Mouse (Mus musculus) stomach, embryonic 14.5 days (tissue): ENCODE data around the gene Pramel5. TPM values are rescaled to one million over a fixed set of nuclear protein-coding genes. Genes with fewer than 3 reads are reported as not detected.
"Not testable (repeated sequence)": the region's sequence is repeated elsewhere in the genome, so short reads cannot be mapped to it uniquely, and the experiment has no call there.

Source experiments
- ATAC-seq: fragments of 200-750 bp; cut with Nextera tagmentation; 2 replicates; pipeline ENCODE4 v1.8.0; 2017; ENCODE audit warnings: low read depth, moderate TSS enrichment; ENCODE audit not compliant: insufficient number of reproducible peaks, insufficient read depth, low FRiP score
- H3K27ac ChIP-seq: fragments of 300-500 bp; sonication (generic); 2 replicates; pipeline ENCODE4 v1.5.1; 2014; ENCODE audit warnings: mild to moderate bottlenecking, low read length, moderate library complexity, mixed read lengths
- H3K27me3 ChIP-seq: fragments of 300-500 bp; sonication (generic); 2 replicates; pipeline ENCODE4 v1.6.1; 2014; ENCODE audit warnings: low read length, control low read depth, mixed read lengths; ENCODE audit not compliant: control insufficient read depth, insufficient read depth
- H3K36me3 ChIP-seq: fragments of 300-500 bp; sonication (generic); 2 replicates; pipeline ENCODE4 v1.6.1; 2014; ENCODE audit warnings: mild to moderate bottlenecking, control low read depth, low read length, moderate library complexity, mixed read lengths; ENCODE audit not compliant: control insufficient read depth, insufficient read depth
- H3K4me1 ChIP-seq: fragments of 300-500 bp; sonication (generic); 2 replicates; pipeline ENCODE4 v1.6.1; 2014; ENCODE audit warnings: low read length, control low read depth, mixed read lengths; ENCODE audit not compliant: control insufficient read depth, insufficient read depth
- H3K4me2 ChIP-seq: fragments of 300-500 bp; sonication (generic); replicated peaks from 2 replicates; pipeline ENCODE4 v1.6.1; 2014; ENCODE audit warnings: low read depth, low read length, control low read depth
- H3K4me3 ChIP-seq: fragments of 300-500 bp; sonication (generic); 2 replicates; pipeline ENCODE4 v1.5.1; 2014; ENCODE audit warnings: low read depth, low read length, control low read depth
- H3K9ac ChIP-seq: fragments of 300-500 bp; sonication (generic); replicated peaks from 2 replicates; pipeline ENCODE4 v1.6.1; 2014; ENCODE audit warnings: low read depth, mild to moderate bottlenecking, control low read depth, low read length, moderate library complexity, mixed read lengths
- H3K9me3 ChIP-seq: fragments of 300-500 bp; sonication (generic); 2 replicates; pipeline ENCODE4 v1.6.1; 2016; ENCODE audit warnings: low read depth, low read length, control low read depth; ENCODE audit not compliant: control insufficient read depth
- WGBS: fragments of 180-500 bp; shearing (Covaris S2); extraction: QIAGEN DNeasy Blood & Tissue Kit; methylation state at CpG from one replicate; pipeline ENCODE4 v1.1.7; 2014; 5-methylcytosine and 5-hydroxymethylcytosine counted together
- polyA plus RNA-seq: library from polyadenylated mRNA; unstranded; fragments of >200 nt; fragmentation: Nextera tagmentation; extraction: Ambion mirVana; gene quantifications from 2 replicates; pipeline ENCODE4 v1.2.1, GENCODE M21; 2014

The Pramel5 gene
- not detected in 2 replicates for polyA plus RNA-seq

GRCm38 (mm10) chr4:144280388-144280787 is at the start of gene Pramel5:
Gene Pramel5, minus strand, starts transcription at chr4:144280488.
- H3K4me3 ChIP-seq, H3K27ac ChIP-seq, ATAC-seq, H3K36me3 ChIP-seq, H3K4me2 ChIP-seq, H3K27me3 ChIP-seq, H3K9ac ChIP-seq, H3K9me3 ChIP-seq, H3K4me1 ChIP-seq: not testable (repeated sequence)
- 79% methylated on average over 1 of the region's 1 CpGs for whole genome bisulfite sequencing

- not testable (repeated sequence) for H3K27me3 ChIP-seq, H3K4me2 ChIP-seq, H3K4me1 ChIP-seq, H3K27ac ChIP-seq, ATAC-seq, H3K36me3 ChIP-seq, H3K4me3 ChIP-seq, H3K9me3 ChIP-seq, H3K9ac ChIP-seq
- 54% methylated on average over 4 of the region's 4 CpGs for WGBS
These were observed 49.7 kb upstream of the Pramel5 start, which contains the start of gene Gm13128 for GRCm38 (mm10) chr4:144329949-144330348. Gene Gm13128, plus strand, starts transcription at chr4:144330249.

DNA sequence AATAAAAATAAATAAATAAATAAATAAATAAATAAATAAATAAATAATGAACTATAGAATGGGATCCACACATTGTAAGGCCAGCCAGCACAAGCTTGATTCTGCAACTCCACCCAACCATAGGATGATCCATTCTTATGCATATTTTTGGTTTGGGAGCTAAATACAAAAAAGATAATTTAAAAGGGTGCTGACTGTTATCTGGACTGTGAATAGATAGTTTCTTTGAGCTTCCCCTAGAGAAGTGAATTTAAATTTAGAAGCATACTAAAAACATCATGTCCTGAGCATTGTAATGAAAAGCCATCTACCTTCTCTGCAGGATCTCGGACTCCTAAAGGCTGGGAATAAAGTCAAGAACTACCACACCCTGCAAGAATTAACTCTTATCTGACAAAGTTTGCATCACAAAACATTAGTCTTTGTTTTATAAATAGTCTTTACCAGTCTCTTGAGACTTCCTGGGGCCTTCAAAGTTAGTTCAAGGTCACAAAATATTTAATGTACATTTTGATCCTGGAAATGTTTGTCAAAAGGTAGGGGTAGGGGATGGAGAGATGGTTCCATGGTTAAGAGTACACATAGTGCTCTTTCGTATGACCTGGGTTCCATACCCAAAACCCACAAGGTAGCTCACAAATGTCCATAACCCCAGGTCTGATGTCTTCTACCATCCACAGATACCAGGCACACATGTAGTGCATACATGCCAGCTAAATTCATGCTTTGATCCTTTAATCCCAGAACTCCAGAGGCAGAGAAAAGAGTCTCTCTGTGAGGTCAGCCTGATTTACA is 32.6 kb upstream of the Pramel5 start:
- not testable (repeated sequence) for H3K4me1 ChIP-seq, H3K9ac ChIP-seq, H3K4me2 ChIP-seq, H3K27ac ChIP-seq, H3K4me3 ChIP-seq, H3K36me3 ChIP-seq, H3K9me3 ChIP-seq, H3K27me3 ChIP-seq, ATAC-seq
- 69% methylated on average over 2 of the region's 2 CpGs for WGBS

- 51% methylated on average over 1 of the region's 1 CpGs for WGBS
- not testable (repeated sequence) for H3K4me1 ChIP-seq
These were observed 19.1 kb upstream of the Pramel5 start for GRCm38 (mm10) chr4:144299414-144299813.

DNA sequence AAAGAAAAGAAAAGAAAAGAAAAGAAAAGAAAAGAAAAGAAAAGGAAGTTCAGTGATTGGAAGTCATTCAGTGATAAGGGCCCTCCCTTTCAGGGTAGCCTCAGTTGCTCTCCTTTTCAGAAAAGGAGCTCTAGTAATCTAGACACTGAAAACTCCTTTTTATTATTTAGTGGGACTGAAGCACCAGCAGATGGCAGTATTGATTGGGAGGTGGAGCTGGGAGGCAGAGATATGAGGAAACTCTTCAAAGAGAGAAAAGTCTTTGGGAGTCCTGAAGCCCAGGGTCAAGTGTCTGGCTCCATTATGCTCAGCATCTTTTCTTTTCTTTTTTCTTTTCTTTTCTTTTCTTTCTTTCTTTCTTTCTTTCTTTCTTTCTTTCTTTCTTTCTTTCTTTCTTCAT is 25.5 kb downstream of the Pramel5 start:
- not testable (repeated sequence) for H3K9me3 ChIP-seq, H3K9ac ChIP-seq, H3K27me3 ChIP-seq, H3K27ac ChIP-seq, H3K4me2 ChIP-seq, H3K36me3 ChIP-seq, H3K4me1 ChIP-seq, ATAC-seq, H3K4me3 ChIP-seq

More at GRCm38 (mm10) chr4:144299414-144299813, 19.1 kb upstream of the Pramel5 start:
- H3K9me3 ChIP-seq, H3K4me2 ChIP-seq, ATAC-seq, H3K27me3 ChIP-seq, H3K4me3 ChIP-seq, H3K27ac ChIP-seq, H3K36me3 ChIP-seq, H3K9ac ChIP-seq: not testable (repeated sequence)

Other genes starting within 250 kb of the Pramel5 start
- gene Pramel4, start 221.4 kb downstream of the Pramel5 start, polyA plus RNA-seq: not detected in 2 replicates
- gene Gm13102, start 174.0 kb downstream of the Pramel5 start, polyA plus RNA-seq: not detected in 2 replicates
- gene Oog3, start 117.8 kb downstream of the Pramel5 start, polyA plus RNA-seq: not detected in 2 replicates
- not detected in 2 replicates for gene Oog2, start 89.8 kb downstream of the Pramel5 start, polyA plus RNA-seq
- gene C87977, start 67.2 kb downstream of the Pramel5 start, polyA plus RNA-seq: not detected in 2 replicates
- not detected in 2 replicates for gene Gm13128, start 49.8 kb upstream of the Pramel5 start, polyA plus RNA-seq
- gene Gm13119, start 77.5 kb upstream of the Pramel5 start, polyA plus RNA-seq: not detected in 2 replicates
- gene Pramef20, start 97.4 kb upstream of the Pramel5 start, polyA plus RNA-seq: not detected in 2 replicates
- gene Pramef12, start 128.0 kb upstream of the Pramel5 start, polyA plus RNA-seq: 0.13 and 0.31 TPM in 2 replicates
- gene 1700012P22Rik, start 158.3 kb upstream of the Pramel5 start, polyA plus RNA-seq: not detected in 2 replicates
- not detected in 2 replicates for gene Gm9944, start 172.8 kb upstream of the Pramel5 start, polyA plus RNA-seq
- not detected in 2 replicates for gene Aadacl3, start 183.3 kb upstream of the Pramel5 start, polyA plus RNA-seq
- gene 9430007A20Rik, start 239.3 kb upstream of the Pramel5 start, polyA plus RNA-seq: not detected in 2 replicates